Mouse (Mus musculus): ENCODE measurements at regions not wholly inside any gene's neighbourhood (a gene's known extent, or its start where the extent isn't known, plus 50 kb on each side); places are given as distances from the start of the nearest gene placed in this dataset.
"Not testable (repeated sequence)": the region's sequence is repeated elsewhere in the genome, so short reads cannot be mapped to it uniquely, and the experiment has no call there.

- no peaks in the 10 kb centered on the region for H3K27me3 ChIP-seq (replicated peaks)
- H3K4me1 ChIP-seq (ENCODE audit: control insufficient read depth in 1 of 2, insufficient read depth in 2 of 2): no peaks in the 10 kb centered on the region
- DNase-seq (ENCODE audit: extremely low read depth): no peak
- TF ChIP-seq ZMIZ1 (IDR thresholded peaks at IDR 0.05; ENCODE audit: low read depth, low read length) (no peak), JUND (conservative IDR thresholded peaks at IDR 0.05; ENCODE audit: low read depth, low read length) (no peak)
- no peak overlapping the region for H3K4me2 ChIP-seq (ENCODE audit: insufficient read depth, low read depth, poor library complexity, severe bottlenecking)
- no peak overlapping the region for H3K9ac ChIP-seq (ENCODE audit: insufficient read depth, low read depth)
- dilution Hi-C loops (cut with MboI; ENCODE audit: extremely low pct_ligation_motif_present, extremely low pct_unique_long_range_greater_than_20kb, low sequenced_read_pairs): no loop called here
- H3K4me3 ChIP-seq (replicated peaks in 1 of 3; ENCODE audit: low read depth in 2 of 3, low read length in 2 of 3, poor library complexity in 1 of 3): no peak overlapping the region
- H3K79me2 ChIP-seq (replicated peaks; ENCODE audit: control insufficient read depth, extremely low read depth, insufficient read depth, poor library complexity, severe bottlenecking): no peaks in the 10 kb centered on the region
- no peaks in the 10 kb centered on the region for H3K36me3 ChIP-seq (replicated peaks in 1 of 2; ENCODE audit: control insufficient read depth in 1 of 2, insufficient read depth in 1 of 2, low read length in 1 of 2)
- in situ Hi-C loops (cut with MboI; ENCODE audit: low pct_ligation_motif_present, low pct_unique_long_range_greater_than_20kb, low sequenced_read_pairs): no loop called here
- no peak overlapping the region for H3K27ac ChIP-seq (ENCODE audit: insufficient read depth, low read depth)
- no peaks in the 10 kb centered on the region for H3K9me3 ChIP-seq (replicated peaks; ENCODE audit: low read length)
Measured at GRCm38 (mm10) chr8:57388579-57388978, 67.1 kb upstream of the Scrg1 start.

GRCm38 (mm10) chr8:57397999-57398635, 57.6 kb upstream of the Scrg1 start:
- no peaks in the 10 kb centered on the region for H3K36me3 ChIP-seq (replicated peaks in 1 of 2; ENCODE audit: control insufficient read depth in 1 of 2, insufficient read depth in 1 of 2, low read length in 1 of 2)
- no peaks in the 10 kb centered on the region for H3K79me2 ChIP-seq (replicated peaks; ENCODE audit: control insufficient read depth, extremely low read depth, insufficient read depth, poor library complexity, severe bottlenecking)
- H3K27me3 ChIP-seq (replicated peaks): no peaks in the 10 kb centered on the region
- no peak overlapping the region for H3K9ac ChIP-seq (ENCODE audit: insufficient read depth, low read depth)
- in situ Hi-C loops (cut with MboI; ENCODE audit: low pct_ligation_motif_present, low pct_unique_long_range_greater_than_20kb, low sequenced_read_pairs) (no loop called here), dilution Hi-C loops (cut with MboI; ENCODE audit: extremely low pct_ligation_motif_present, extremely low pct_unique_long_range_greater_than_20kb, low sequenced_read_pairs) (no loop called here)
- no peak for DNase-seq (ENCODE audit: extremely low read depth)
- H3K27ac ChIP-seq (ENCODE audit: insufficient read depth, low read depth): no peak overlapping the region
- H3K4me3 ChIP-seq (replicated peaks in 1 of 3; ENCODE audit: low read depth in 2 of 3, low read length in 2 of 3, poor library complexity in 1 of 3): no peak overlapping the region
- TF ChIP-seq CTCF (conservative IDR thresholded peaks at IDR 0.05 in 1 of 2, IDR thresholded peaks at IDR 0.05 in 1 of 2; ENCODE audit: low read depth in 2 of 2, low read length in 2 of 2) (no peak), MAFK (IDR thresholded peaks at IDR 0.05; ENCODE audit: insufficient replicate concordance, low read length) (no peak), HCFC1 (IDR thresholded peaks at IDR 0.05; ENCODE audit: low read depth, low read length) (no peak)
- 0 out of 4 replicates have a peak, but pooled peaks cover 0 to 7% of the 10 kb centered on the region in 2 experiments for H3K4me1 ChIP-seq (ENCODE audit: control insufficient read depth in 1 of 2, insufficient read depth in 2 of 2)
- no peak overlapping the region for H3K4me2 ChIP-seq (ENCODE audit: insufficient read depth, low read depth, poor library complexity, severe bottlenecking)
- H3K9me3 ChIP-seq (replicated peaks; ENCODE audit: low read length): no peaks in the 10 kb centered on the region

- dilution Hi-C loops (cut with MboI; ENCODE audit: extremely low pct_ligation_motif_present, extremely low pct_unique_long_range_greater_than_20kb, low sequenced_read_pairs); H3K27ac ChIP-seq (ENCODE audit: insufficient read depth, low read depth); H3K9me3 ChIP-seq (replicated peaks; ENCODE audit: low read length); H3K79me2 ChIP-seq (replicated peaks; ENCODE audit: control insufficient read depth, extremely low read depth, insufficient read depth, poor library complexity, severe bottlenecking); H3K4me2 ChIP-seq (ENCODE audit: insufficient read depth, low read depth, poor library complexity, severe bottlenecking); H3K27me3 ChIP-seq (replicated peaks); DNase-seq (ENCODE audit: extremely low read depth); H3K4me3 ChIP-seq (replicated peaks in 1 of 3; ENCODE audit: low read depth in 2 of 3, low read length in 2 of 3, poor library complexity in 1 of 3); H3K4me1 ChIP-seq (ENCODE audit: control insufficient read depth in 1 of 2, insufficient read depth in 2 of 2); H3K9ac ChIP-seq (ENCODE audit: insufficient read depth, low read depth); in situ Hi-C loops (cut with MboI; ENCODE audit: low pct_ligation_motif_present, low pct_unique_long_range_greater_than_20kb, low sequenced_read_pairs); H3K36me3 ChIP-seq (replicated peaks in 1 of 2; ENCODE audit: control insufficient read depth in 1 of 2, insufficient read depth in 1 of 2, low read length in 1 of 2): not testable (repeated sequence)
Measured at GRCm38 (mm10) chr8:57400171-57400570, 55.6 kb upstream of the Scrg1 start.

Data from CH12.LX (cell line).